Mouse (Mus musculus): Measurements from ENCODE around the gene Ppa1. TPM values are rescaled to one million over a fixed set of nuclear protein-coding genes. Genes with fewer than 3 reads are reported as not detected.

The Ppa1 gene
- total RNA-seq, 1 experiment = 262 TPM

GRCm38 (mm10) chr10:61640363-61640762, 8.0 kb upstream of the Ppa1 start:
- Histone ChIP-seq H3K9ac (ENCODE audit: insufficient read depth, low read depth, low read length, poor library complexity, severe bottlenecking) (no peak overlapping the region), H3K9me3 (ENCODE audit: control insufficient read depth, insufficient read depth, low read depth, low read length) (no peaks in the 10 kb centered on the region), H3K36me3 (ENCODE audit: control insufficient read depth, insufficient read depth, low read length, poor library complexity, severe bottlenecking) (no peaks in the 10 kb centered on the region), H3K27ac (ENCODE audit: insufficient read depth, low read depth, low read length, poor library complexity, severe bottlenecking) (no peak overlapping the region), H3K4me1 (ENCODE audit: control insufficient read depth in 2 of 2, insufficient read depth in 2 of 2, low read length in 2 of 2, poor library complexity in 1 of 2) (no peaks in the 10 kb centered on the region), H3K4me3 (ENCODE audit: insufficient read depth in 1 of 2, low read depth in 1 of 2, low read length in 2 of 2, poor library complexity in 1 of 2, severe bottlenecking in 1 of 2) (no peak overlapping the region)
- TF ChIP-seq HCFC1 (IDR thresholded peaks at IDR 0.05; ENCODE audit: borderline replicate concordance, insufficient read depth, low read length) = no peak
- TF ChIP-seq CHD2 (IDR thresholded peaks at IDR 0.05; ENCODE audit: low read depth, low read length) = no peak
- TF ChIP-seq ZNF384 (IDR thresholded peaks at IDR 0.05; ENCODE audit: low read depth, low read length) = no peak
- TF ChIP-seq MAFK (IDR thresholded peaks at IDR 0.05; ENCODE audit: insufficient read depth, low read depth, low read length) = no peak
- TF ChIP-seq ZC3H11A (IDR thresholded peaks at IDR 0.05; ENCODE audit: borderline replicate concordance, low read depth, low read length) = no peak
- DNase-seq (ENCODE audit: low read depth, low spot score) = no peak
- in situ Hi-C loops (cut with MboI; ENCODE audit: low sequenced_read_pairs in 2 of 2, unreplicated experiment in 2 of 2) = no loop called here

- no peak overlapping the region for H3K9ac ChIP-seq (ENCODE audit: insufficient read depth, low read depth, low read length, poor library complexity, severe bottlenecking)
- H3K9me3 ChIP-seq (ENCODE audit: control insufficient read depth, insufficient read depth, low read depth, low read length) = no peaks in the 10 kb centered on the region
- in situ Hi-C loops (cut with MboI; ENCODE audit: low sequenced_read_pairs in 2 of 2, unreplicated experiment in 2 of 2) = no loop called here
- no peak for TF ChIP-seq MAFK (IDR thresholded peaks at IDR 0.05; ENCODE audit: insufficient read depth, low read depth, low read length)
- TF ChIP-seq ZNF384 (IDR thresholded peaks at IDR 0.05; ENCODE audit: low read depth, low read length) = no peak
- no peak for TF ChIP-seq HCFC1 (IDR thresholded peaks at IDR 0.05; ENCODE audit: borderline replicate concordance, insufficient read depth, low read length)
- no peak for TF ChIP-seq CHD2 (IDR thresholded peaks at IDR 0.05; ENCODE audit: low read depth, low read length)
- TF ChIP-seq ZC3H11A (IDR thresholded peaks at IDR 0.05; ENCODE audit: borderline replicate concordance, low read depth, low read length) = no peak
- peaks cover 4% of the 10 kb centered on the region; the same call in 1 of the 2 replicates for H3K36me3 ChIP-seq (ENCODE audit: control insufficient read depth, insufficient read depth, low read length, poor library complexity, severe bottlenecking)
- no peak overlapping the region for H3K4me3 ChIP-seq (ENCODE audit: insufficient read depth in 1 of 2, low read depth in 1 of 2, low read length in 2 of 2, poor library complexity in 1 of 2, severe bottlenecking in 1 of 2)
- no peak for DNase-seq (ENCODE audit: low read depth, low spot score)
- peaks cover 3 to 7% of the 10 kb centered on the region in 2 experiments; a peak in 2 of 4 replicates for H3K4me1 ChIP-seq (ENCODE audit: control insufficient read depth in 2 of 2, insufficient read depth in 2 of 2, low read length in 2 of 2, poor library complexity in 1 of 2)
- no peak overlapping the region for H3K27ac ChIP-seq (ENCODE audit: insufficient read depth, low read depth, low read length, poor library complexity, severe bottlenecking)
Observed at GRCm38 (mm10) chr10:61646557-61646956, 1.8 kb upstream of the Ppa1 start.

- peak overlapping the region; percentile 91 for H3K9ac ChIP-seq (ENCODE audit: insufficient read depth, low read depth, low read length, poor library complexity, severe bottlenecking)
- in situ Hi-C loops (cut with MboI; ENCODE audit: low sequenced_read_pairs in 2 of 2, unreplicated experiment in 2 of 2) = no loop called here
- peaks cover 4% of the 10 kb centered on the region; the same call in 1 of the 2 replicates for H3K36me3 ChIP-seq (ENCODE audit: control insufficient read depth, insufficient read depth, low read length, poor library complexity, severe bottlenecking)
- 0 out of 2 replicates have a peak, but pooled peaks have one; percentile 8 for TF ChIP-seq HCFC1 (IDR thresholded peaks at IDR 0.05; ENCODE audit: borderline replicate concordance, insufficient read depth, low read length)
- TF ChIP-seq ZNF384 (IDR thresholded peaks at IDR 0.05; ENCODE audit: low read depth, low read length) = no peak
- no peak for TF ChIP-seq CHD2 (IDR thresholded peaks at IDR 0.05; ENCODE audit: low read depth, low read length)
- no peak for TF ChIP-seq MAFK (IDR thresholded peaks at IDR 0.05; ENCODE audit: insufficient read depth, low read depth, low read length)
- H3K27ac ChIP-seq (ENCODE audit: insufficient read depth, low read depth, low read length, poor library complexity, severe bottlenecking) = peak overlapping the region; percentile 41
- no peak for DNase-seq (ENCODE audit: low read depth, low spot score)
- peak overlapping the region; percentile 78 to 86 for H3K4me3 ChIP-seq (ENCODE audit: insufficient read depth in 1 of 2, low read depth in 1 of 2, low read length in 2 of 2, poor library complexity in 1 of 2, severe bottlenecking in 1 of 2)
- H3K4me1 ChIP-seq (ENCODE audit: control insufficient read depth in 2 of 2, insufficient read depth in 2 of 2, low read length in 2 of 2, poor library complexity in 1 of 2) = peaks cover 3 to 7% of the 10 kb centered on the region in 2 experiments; a peak in 2 of 4 replicates
- H3K9me3 ChIP-seq (ENCODE audit: control insufficient read depth, insufficient read depth, low read depth, low read length) = no peaks in the 10 kb centered on the region
Observed at GRCm38 (mm10) chr10:61648737-61649645, 639 bp downstream of the Ppa1 start.

GRCm38 (mm10) chr10:61654105-61654504, 5.8 kb downstream of the Ppa1 start:
- peaks cover 14% of the 10 kb centered on the region for H3K36me3 ChIP-seq (ENCODE audit: control insufficient read depth, insufficient read depth, low read length, poor library complexity, severe bottlenecking)
- no peak overlapping the region for H3K9ac ChIP-seq (ENCODE audit: insufficient read depth, low read depth, low read length, poor library complexity, severe bottlenecking)
- in situ Hi-C loops (cut with MboI; ENCODE audit: low sequenced_read_pairs in 2 of 2, unreplicated experiment in 2 of 2) = no loop called here
- TF ChIP-seq MAFK (IDR thresholded peaks at IDR 0.05; ENCODE audit: insufficient read depth, low read depth, low read length) (no peak), ZC3H11A (IDR thresholded peaks at IDR 0.05; ENCODE audit: borderline replicate concordance, low read depth, low read length) (no peak), HCFC1 (IDR thresholded peaks at IDR 0.05; ENCODE audit: borderline replicate concordance, insufficient read depth, low read length) (no peak), CHD2 (IDR thresholded peaks at IDR 0.05; ENCODE audit: low read depth, low read length) (no peak), ZNF384 (IDR thresholded peaks at IDR 0.05; ENCODE audit: low read depth, low read length) (no peak)
- H3K4me1 ChIP-seq (ENCODE audit: control insufficient read depth in 2 of 2, insufficient read depth in 2 of 2, low read length in 2 of 2, poor library complexity in 1 of 2) = peaks cover 2 to 3% of the 10 kb centered on the region in 2 experiments; a peak in 1 of 4 replicates
- no peak overlapping the region for H3K27ac ChIP-seq (ENCODE audit: insufficient read depth, low read depth, low read length, poor library complexity, severe bottlenecking)
- DNase-seq (ENCODE audit: low read depth, low spot score) = no peak
- H3K4me3 ChIP-seq (ENCODE audit: insufficient read depth in 1 of 2, low read depth in 1 of 2, low read length in 2 of 2, poor library complexity in 1 of 2, severe bottlenecking in 1 of 2) = no peak overlapping the region
- H3K9me3 ChIP-seq (ENCODE audit: control insufficient read depth, insufficient read depth, low read depth, low read length) = no peaks in the 10 kb centered on the region
